Mouse (Mus musculus): ENCODE data around the gene Dlx3. TPM values are rescaled to one million over a fixed set of nuclear protein-coding genes. Genes with fewer than 3 reads are reported as not detected.

Dlx3 gene
- polyA plus RNA-seq, 3 experiments from 2014 or later, result not detected

DNA sequence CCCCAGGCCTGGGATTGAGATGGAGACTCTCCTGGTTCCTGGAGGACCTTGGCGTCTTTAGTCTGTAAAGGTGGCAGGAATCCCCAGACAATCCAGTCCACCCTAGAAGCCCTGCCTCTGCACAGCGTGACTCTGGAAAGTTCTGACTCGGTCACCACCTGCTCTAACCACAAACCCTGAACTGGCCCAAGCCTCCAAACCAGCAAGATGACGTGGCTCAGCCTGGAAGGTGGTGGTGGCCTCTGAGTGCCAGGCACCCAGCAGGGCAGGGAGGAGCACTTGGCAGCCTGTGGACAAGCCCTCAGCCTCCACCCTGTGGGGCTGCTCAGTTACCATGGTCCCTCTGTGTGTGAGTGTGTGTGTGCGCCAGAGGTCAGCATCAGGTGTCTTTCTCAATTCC, 38.0 kb downstream of the Dlx3 start:
- no peak for ATAC-seq

DNA sequence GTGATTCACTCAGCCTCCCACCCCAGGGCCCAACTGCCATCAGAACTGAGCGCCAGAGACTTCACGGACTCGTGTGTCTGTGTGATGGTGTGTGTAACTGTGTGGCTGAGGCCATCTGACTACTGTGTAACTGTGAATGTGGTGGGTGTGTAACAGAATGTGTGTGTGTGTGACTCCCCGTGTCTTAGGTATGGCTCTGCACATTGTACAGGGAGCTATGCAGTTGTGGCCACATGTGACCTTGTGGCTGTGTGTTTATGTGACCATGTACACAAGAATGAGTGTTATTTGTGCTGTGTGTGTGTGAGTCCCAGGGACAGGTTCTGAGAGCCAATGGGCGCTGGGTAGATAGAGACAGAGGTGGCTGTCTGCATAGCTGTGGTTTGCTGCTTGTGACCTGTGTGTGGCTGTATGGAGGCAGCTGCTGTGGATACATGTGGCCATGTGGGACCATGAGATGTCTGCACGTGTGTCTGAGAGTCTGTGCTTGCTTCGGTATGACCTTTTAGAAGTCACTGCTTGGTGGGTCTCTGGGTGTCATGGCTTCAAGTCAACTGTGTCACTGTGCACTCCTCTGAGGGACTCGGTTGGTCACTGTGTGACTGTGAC, 39.9 kb downstream of the Dlx3 start:
- no peak for ATAC-seq

DNA sequence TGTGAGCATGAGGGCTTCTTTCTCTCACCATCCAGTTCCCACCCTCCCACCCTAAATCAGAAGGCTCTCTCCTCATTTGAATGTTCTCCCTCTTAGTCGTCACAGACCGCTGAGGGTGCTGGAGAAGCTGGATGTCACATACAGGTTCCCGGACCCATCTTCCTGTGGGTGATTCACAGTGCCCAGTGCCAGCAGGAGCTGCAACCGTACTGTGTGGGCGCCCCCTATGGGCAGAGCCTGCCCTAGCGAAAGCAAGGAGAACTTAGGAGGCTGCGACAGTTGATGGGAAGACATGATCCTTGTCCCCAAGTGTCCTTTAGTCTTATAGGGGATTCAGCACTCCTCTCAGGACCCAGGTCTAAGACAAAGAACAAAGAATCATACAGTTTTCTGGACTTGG, 40.8 kb downstream of the Dlx3 start:
- ATAC-seq, result no peak

DNA sequence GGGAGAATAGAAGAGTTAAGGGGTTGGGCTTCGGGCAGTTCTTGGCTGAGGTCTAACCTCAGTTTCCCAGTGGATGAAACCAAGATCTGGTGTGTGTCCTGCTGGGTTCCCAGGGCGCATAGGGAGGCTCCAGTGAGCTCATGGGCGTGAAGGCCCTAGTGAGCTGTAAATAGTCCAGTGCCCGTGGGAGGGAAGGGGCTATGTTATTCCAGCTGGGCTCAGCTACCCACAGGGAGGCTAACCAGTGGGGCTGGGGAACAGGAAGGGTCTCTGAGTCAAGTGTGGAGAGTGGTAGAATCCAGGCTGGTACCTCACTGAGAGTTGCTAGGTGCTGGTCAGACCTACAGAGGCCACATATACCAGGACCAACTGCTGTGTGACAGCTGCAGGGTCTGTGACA, 41.8 kb downstream of the Dlx3 start:
- no peak for ATAC-seq

DNA sequence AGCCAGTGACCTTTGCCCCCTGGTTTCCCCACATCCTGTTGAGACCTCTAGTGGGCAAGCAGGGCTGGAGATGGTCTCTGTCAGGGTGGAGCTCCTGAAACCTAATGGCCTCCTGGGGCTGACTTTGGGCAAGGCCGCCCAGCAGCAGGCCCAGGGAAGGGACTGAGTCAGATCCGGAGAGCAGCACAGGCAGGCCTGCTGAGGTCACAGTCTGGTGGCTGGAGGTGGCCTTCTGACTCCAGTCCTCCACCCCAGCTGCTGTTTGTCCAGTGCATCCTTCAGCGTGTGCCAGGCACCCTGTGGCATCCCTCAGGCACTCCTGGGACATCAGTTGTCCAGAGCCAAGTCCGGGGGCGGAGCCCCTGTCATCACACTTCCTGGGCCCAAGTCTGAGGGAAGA, 45.9 kb downstream of the Dlx3 start:
- no peak for ATAC-seq

Other genes starting within 250 kb of the Dlx3 start
- under 1 TPM; 0.13 to 0.62 (median 0.15) TPM for gene Col1a1, start 183.9 kb upstream of the Dlx3 start, polyA plus RNA-seq (2017; shearing (Covaris generic))
- not detected for gene Hils1, start 152.5 kb upstream of the Dlx3 start, polyA plus RNA-seq (2017; shearing (Covaris generic))
- gene Sgca, start 143.8 kb upstream of the Dlx3 start, polyA plus RNA-seq (2017; shearing (Covaris generic)), result not detected
- gene Ppp1r9b, start 129.1 kb upstream of the Dlx3 start, polyA plus RNA-seq (2017; shearing (Covaris generic)), result 10 to 100 TPM; 19.1 to 24.8 (median 24.8) TPM
- gene Samd14, start 110.2 kb upstream of the Dlx3 start, polyA plus RNA-seq (2017; shearing (Covaris generic)), result under 1 TPM; 0.18 to 0.61 (median 0.46) TPM
- gene Pdk2, start 78.8 kb upstream of the Dlx3 start, polyA plus RNA-seq (2017; shearing (Covaris generic)), result 1 to 10 TPM; 2.4 to 9.2 (median 8.2) TPM
- gene Itga3, start 43.3 kb upstream of the Dlx3 start, polyA plus RNA-seq (2017; shearing (Covaris generic)), result 1 to 10 TPM in 2 of 3 experiments, under 1 TPM in 1; 0.93 to 2.2 (median 1.0) TPM
- gene Dlx4, start 26.1 kb downstream of the Dlx3 start, polyA plus RNA-seq (2017; shearing (Covaris generic)), result not detected
- gene Tac4, start 141.4 kb downstream of the Dlx3 start, polyA plus RNA-seq (2017; shearing (Covaris generic)), result under 1 TPM in 1 of 3 experiments, not detected in 2; 0.47 TPM
- 10 to 100 TPM; 45.4 to 49.3 (median 47.4) TPM for gene Kat7, start 190.1 kb downstream of the Dlx3 start, polyA plus RNA-seq (2017; shearing (Covaris generic))
- gene Fam117a, start 216.9 kb downstream of the Dlx3 start, polyA plus RNA-seq (2017; shearing (Covaris generic)), result 10 to 100 TPM; 11.4 to 28.1 (median 26.5) TPM

Data from inflammation-experienced regulatory T-cells, adult 6 months (primary cell).